Mouse (Mus musculus) embryonic facial prominence, embryonic 12.5 days (tissue): ENCODE results near the gene Gp5. TPM values are rescaled to one million over a fixed set of nuclear protein-coding genes. Genes with fewer than 3 reads are reported as not detected.

Experiments used
- ATAC-seq: fragments of 200-750 bp; cut with Nextera tagmentation; 2 replicates; pipeline ENCODE4 v1.8.0; 2017; ENCODE audit not compliant: insufficient number of reproducible peaks, insufficient read depth, low FRiP score, low TSS enrichment
- H3K27ac ChIP-seq: fragments of 300-500 bp; sonication (generic); 2 replicates; pipeline ENCODE4 v1.5.1; 2016; ENCODE audit warnings: mild to moderate bottlenecking
- H3K27me3 ChIP-seq: fragments of 300-500 bp; sonication (generic); 2 replicates; pipeline ENCODE4 v1.6.1; 2016; ENCODE audit warnings: mild to moderate bottlenecking, moderate library complexity
- H3K36me3 ChIP-seq: fragments of 300-500 bp; sonication (generic); 2 replicates; pipeline ENCODE4 v1.6.1; 2016; ENCODE audit warnings: mild to moderate bottlenecking
- H3K4me1 ChIP-seq: fragments of 300-500 bp; sonication (generic); 2 replicates; pipeline ENCODE4 v1.6.1; 2016
- H3K4me2 ChIP-seq: fragments of 300-500 bp; sonication (generic); replicated peaks from 2 replicates; pipeline ENCODE4 v1.6.1; 2016; ENCODE audit warnings: mild to moderate bottlenecking, moderate library complexity
- H3K4me3 ChIP-seq: fragments of 300-500 bp; sonication (generic); 2 replicates; pipeline ENCODE4 v1.5.1; 2016; ENCODE audit warnings: mild to moderate bottlenecking
- H3K9ac ChIP-seq: fragments of 300-500 bp; sonication (generic); 2 replicates; pipeline ENCODE4 v1.6.1; 2016; ENCODE audit warnings: mild to moderate bottlenecking, moderate library complexity
- H3K9me3 ChIP-seq: fragments of 300-500 bp; sonication (generic); 2 replicates; pipeline ENCODE4 v1.6.1; 2016; ENCODE audit warnings: mild to moderate bottlenecking, moderate library complexity
- WGBS: fragments of 180-500 bp; shearing (Covaris S2); methylation state at CpG from one replicate; pipeline ENCODE4 v1.1.7; 2016; 5-methylcytosine and 5-hydroxymethylcytosine counted together
- polyA plus RNA-seq: library from polyadenylated mRNA; unstranded; fragments of >200 nt; fragmentation: Nextera tagmentation; extraction: Ambion mirVana; gene quantifications from 2 replicates; pipeline ENCODE4 v1.2.1, GENCODE M21; 2016

Gene Gp5
- polyA plus RNA-seq, 1 experiment from 2014 or later = 1.7 TPM

DNA sequence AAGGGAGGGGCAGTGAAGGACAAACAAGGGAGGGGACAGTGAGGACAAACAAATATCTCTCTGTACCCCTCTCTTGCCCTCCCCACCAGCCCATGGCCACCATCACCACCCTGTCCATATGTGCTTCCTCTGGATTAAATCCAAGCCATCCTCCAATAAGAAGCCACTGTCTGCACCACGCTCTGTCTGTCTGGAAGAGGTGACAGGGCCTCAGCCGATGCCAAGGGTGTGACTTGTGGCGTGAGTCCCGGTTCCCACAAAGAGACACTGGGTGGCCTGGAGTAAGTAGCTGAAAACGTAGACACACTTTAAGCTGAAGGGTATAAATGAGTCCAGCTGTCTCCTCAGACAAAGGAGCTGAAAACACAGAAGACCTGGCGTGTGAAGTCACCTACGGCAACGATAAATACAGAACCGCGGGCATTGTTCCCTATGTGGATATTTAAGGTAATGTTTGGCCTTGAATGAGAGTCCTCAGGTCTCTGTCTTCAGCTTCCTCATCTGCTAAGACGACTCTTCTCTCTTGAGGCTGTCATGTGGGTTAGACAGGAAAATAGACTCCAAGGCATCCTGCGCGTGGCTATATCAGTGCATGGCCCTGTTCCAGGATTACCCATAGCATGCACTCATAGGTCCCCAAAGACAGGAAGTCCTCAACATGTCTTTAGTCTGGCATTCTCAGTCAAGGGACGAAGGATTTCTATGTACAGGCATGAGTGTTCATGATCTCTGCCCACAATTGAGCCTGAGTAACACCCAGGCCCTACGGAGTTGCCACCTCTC is 34.8 kb downstream of the Gp5 start:
- WGBS = 82% methylated on average over 15 of the region's 15 CpGs
- Histone ChIP-seq H3K4me1 (peaks cover 44% of the 10 kb centered on the region), H3K27ac (no peak overlapping the region), H3K9ac (no peak overlapping the region), H3K4me2 (no peak overlapping the region), H3K9me3 (no peaks in the 10 kb centered on the region), H3K4me3 (no peak overlapping the region), H3K36me3 (no peaks in the 10 kb centered on the region), H3K27me3 (no peaks in the 10 kb centered on the region)
- no peak for ATAC-seq

DNA sequence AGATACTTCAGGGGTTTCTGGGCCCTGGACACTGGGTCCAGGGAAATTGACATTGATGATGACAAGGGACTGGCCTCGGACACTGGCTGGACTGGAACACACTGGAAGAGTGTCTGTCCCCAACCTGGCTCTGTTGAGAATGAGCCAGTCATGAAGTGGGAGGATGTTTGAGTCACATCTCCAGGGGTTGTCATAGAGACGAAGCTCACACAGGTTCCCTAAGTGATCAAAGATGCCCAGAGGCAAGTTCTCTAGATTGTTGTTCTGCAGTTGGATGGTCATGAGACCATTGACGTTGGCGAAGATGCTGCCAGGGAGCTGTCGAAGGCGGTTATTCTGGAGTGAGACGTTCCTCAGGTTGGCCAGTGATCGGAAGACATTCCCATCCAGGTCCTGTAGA is 37.5 kb downstream of the Gp5 start:
- no peaks in the 10 kb centered on the region for H3K36me3 ChIP-seq
- no peak for ATAC-seq
- H3K4me1 ChIP-seq = peaks cover 39% of the 10 kb centered on the region
- no peaks in the 10 kb centered on the region for H3K9me3 ChIP-seq
- WGBS = 87% methylated on average over 8 of the region's 8 CpGs
- no peaks in the 10 kb centered on the region for H3K27me3 ChIP-seq
- H3K27ac ChIP-seq = no peak overlapping the region
- H3K4me2 ChIP-seq = no peak overlapping the region
- H3K4me3 ChIP-seq = no peak overlapping the region
- H3K9ac ChIP-seq = no peak overlapping the region

DNA sequence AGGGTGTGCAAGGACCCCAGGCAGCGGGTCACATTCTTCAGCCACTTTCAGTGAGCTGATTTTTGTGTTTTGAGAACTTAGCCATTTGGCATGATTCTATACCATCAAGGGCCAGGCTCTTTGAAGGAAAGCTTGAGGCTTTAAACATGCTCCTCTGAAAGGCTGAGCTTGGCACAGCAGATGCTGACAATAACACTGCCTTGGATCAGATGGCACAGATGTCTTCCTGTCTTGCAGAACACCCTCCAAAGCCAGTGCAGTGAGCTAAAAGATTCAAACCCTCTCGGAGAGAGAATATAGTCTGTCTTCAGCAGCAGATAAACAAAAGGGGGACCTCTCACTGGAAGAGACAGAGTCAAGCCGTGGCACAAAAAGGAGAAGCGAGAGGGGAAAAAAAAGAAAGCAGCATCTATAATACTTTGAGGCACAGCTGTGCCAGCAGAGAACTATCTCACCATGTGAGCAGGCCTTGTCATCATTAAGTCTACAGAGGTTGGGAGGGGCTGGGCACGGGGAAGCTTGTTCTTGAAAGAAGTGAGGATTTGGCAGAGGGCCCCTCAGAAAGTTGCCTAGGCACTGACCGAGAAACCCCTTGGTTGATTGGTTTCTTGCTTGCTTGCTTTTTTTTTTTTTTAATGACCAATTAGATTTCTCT is 38.5 kb downstream of the Gp5 start:
- Histone ChIP-seq H3K9ac (no peak overlapping the region), H3K27ac (peak overlapping the region; percentile 82), H3K4me3 (no peak overlapping the region), H3K27me3 (no peaks in the 10 kb centered on the region), H3K4me1 (peaks cover 32% of the 10 kb centered on the region), H3K9me3 (no peaks in the 10 kb centered on the region), H3K36me3 (no peaks in the 10 kb centered on the region), H3K4me2 (no peak overlapping the region)
- no peak for ATAC-seq
- WGBS = 57% methylated on average over 6 of the region's 6 CpGs

- Histone ChIP-seq H3K4me2 (no peak overlapping the region), H3K9ac (no peak overlapping the region), H3K9me3 (no peaks in the 10 kb centered on the region), H3K4me1 (peaks cover 32% of the 10 kb centered on the region), H3K27me3 (0 out of 2 replicates have a peak, but pooled peaks cover 4% of the 10 kb centered on the region), H3K4me3 (no peak overlapping the region), H3K27ac (peak overlapping the region; percentile 82), H3K36me3 (no peaks in the 10 kb centered on the region)
- 22% methylated on average over 8 of the region's 8 CpGs for WGBS
- 0 out of 2 replicates have a peak, but pooled peaks have one; percentile 64 for ATAC-seq
These were observed 39.3 kb downstream of the Gp5 start for GRCm38 (mm10) chr16:30271223-30271761.

DNA sequence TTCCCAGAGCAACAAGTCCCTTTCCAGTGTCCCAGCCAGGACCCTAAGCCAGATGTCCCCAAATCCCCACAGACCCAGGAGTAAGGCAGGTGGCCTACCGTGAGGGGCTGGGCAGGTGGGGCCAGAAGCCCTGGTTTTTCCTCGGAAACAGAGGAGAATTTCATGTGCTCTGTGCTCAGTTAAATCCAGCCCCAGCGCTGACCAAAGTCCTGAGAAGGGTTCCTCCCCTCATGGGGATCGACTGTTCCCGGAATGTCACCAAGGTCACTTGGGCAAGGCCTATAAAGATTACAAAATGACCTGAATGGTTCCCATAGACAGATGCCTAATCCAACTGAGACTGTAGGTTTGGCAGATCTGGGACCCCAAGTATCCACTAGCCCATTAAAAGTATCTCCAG is 43.2 kb downstream of the Gp5 start, which contains the start of gene Cpn2:
Gene Cpn2, minus strand, starts transcription at position 141 of the 400 bp plus-strand sequence.
- peaks cover 25% of the 10 kb centered on the region for H3K4me1 ChIP-seq
- ATAC-seq = no peak
- H3K9ac ChIP-seq = no peak within 1 kb of the TSS
- no peaks in the 10 kb centered on the region for H3K9me3 ChIP-seq
- 72% methylated on average over 5 of the region's 5 CpGs for WGBS
- H3K27me3 ChIP-seq = 0 out of 2 replicates have a peak, but pooled peaks cover 5% of the 10 kb centered on the region
- no peak within 1 kb of the TSS for H3K4me3 ChIP-seq
- no peaks in the 10 kb centered on the region for H3K36me3 ChIP-seq
- H3K4me2 ChIP-seq = no peak within 1 kb of the TSS
- no peak within 1 kb of the TSS for H3K27ac ChIP-seq

DNA sequence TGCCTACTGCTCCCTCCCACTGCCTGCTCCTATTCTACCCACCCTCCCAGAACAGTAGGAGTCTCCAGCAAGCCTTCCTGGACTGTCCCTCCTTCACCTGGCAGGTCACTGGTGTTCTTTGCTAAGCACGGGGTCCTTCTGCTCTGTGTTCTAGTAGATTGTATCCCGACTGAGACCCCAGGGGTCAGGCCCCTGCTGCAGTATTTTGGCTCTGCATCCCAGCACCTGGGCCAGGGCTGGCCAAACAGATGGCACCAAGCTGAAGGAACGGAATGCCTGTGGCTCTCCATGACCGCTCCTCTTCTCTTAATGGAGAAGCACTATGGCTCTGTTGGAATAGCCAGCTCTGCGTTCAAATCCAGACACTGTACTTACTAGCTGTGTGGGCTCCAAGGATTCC is 44.0 kb downstream of the Gp5 start:
- no peak overlapping the region for H3K27ac ChIP-seq
- H3K9ac ChIP-seq = no peak overlapping the region
- no peak overlapping the region for H3K4me3 ChIP-seq
- H3K27me3 ChIP-seq = 0 out of 2 replicates have a peak, but pooled peaks cover 5% of the 10 kb centered on the region
- WGBS = 78% methylated on average over 5 of the region's 5 CpGs
- no peaks in the 10 kb centered on the region for H3K9me3 ChIP-seq
- H3K4me2 ChIP-seq = no peak overlapping the region
- H3K36me3 ChIP-seq = no peaks in the 10 kb centered on the region
- no peak for ATAC-seq
- peaks cover 18% of the 10 kb centered on the region for H3K4me1 ChIP-seq

GRCm38 (mm10) chr16:30265611-30266010 is 45.0 kb downstream of the Gp5 start:
- H3K9ac ChIP-seq = no peak overlapping the region
- no peak overlapping the region for H3K4me3 ChIP-seq
- H3K4me1 ChIP-seq = peaks cover 9% of the 10 kb centered on the region
- 0 out of 2 replicates have a peak, but pooled peaks cover 5% of the 10 kb centered on the region for H3K27me3 ChIP-seq
- no peak overlapping the region for H3K4me2 ChIP-seq
- no peaks in the 10 kb centered on the region for H3K36me3 ChIP-seq
- no peak overlapping the region for H3K27ac ChIP-seq
- 59% methylated on average over 4 of the region's 4 CpGs for WGBS
- ATAC-seq = no peak
- H3K9me3 ChIP-seq = no peaks in the 10 kb centered on the region

GRCm38 (mm10) chr16:30263156-30263555 is 47.4 kb downstream of the Gp5 start:
- Histone ChIP-seq H3K9ac (no peak overlapping the region), H3K4me1 (0 out of 2 replicates have a peak, but pooled peaks cover 4% of the 10 kb centered on the region), H3K27me3 (0 out of 2 replicates have a peak, but pooled peaks cover 5% of the 10 kb centered on the region), H3K4me3 (no peak overlapping the region), H3K27ac (no peak overlapping the region), H3K4me2 (no peak overlapping the region), H3K9me3 (no peaks in the 10 kb centered on the region), H3K36me3 (no peaks in the 10 kb centered on the region)
- no peak for ATAC-seq
- 63% methylated on average over 4 of the region's 4 CpGs for WGBS

DNA sequence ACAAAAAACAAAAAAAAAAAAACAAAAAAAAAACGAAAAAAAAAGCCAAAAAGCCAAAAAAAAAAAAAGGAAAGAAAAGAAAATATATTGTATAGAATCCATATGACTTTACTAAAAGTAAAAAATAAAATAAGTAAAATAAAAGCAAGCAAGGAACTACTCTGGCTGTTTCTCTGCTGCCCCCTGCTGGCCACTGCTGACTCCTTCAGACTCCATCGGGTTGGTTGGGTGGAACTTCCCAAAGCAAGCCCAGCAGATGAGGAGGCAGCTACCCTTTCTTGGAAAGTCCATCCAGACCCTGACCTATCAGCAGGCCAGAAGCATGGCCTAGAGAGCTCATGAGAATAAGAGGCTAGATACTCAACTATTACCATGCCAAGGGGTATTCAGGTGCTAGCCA is 47.9 kb downstream of the Gp5 start:
- ATAC-seq = no peak
- H3K36me3 ChIP-seq = no peaks in the 10 kb centered on the region
- 0 out of 2 replicates have a peak, but pooled peaks cover 5% of the 10 kb centered on the region for H3K27me3 ChIP-seq
- H3K27ac ChIP-seq = no peak overlapping the region
- 0% methylated on average over 2 of the region's 2 CpGs for WGBS
- H3K4me2 ChIP-seq = no peak overlapping the region
- H3K9ac ChIP-seq = no peak overlapping the region
- H3K4me1 ChIP-seq = 0 out of 2 replicates have a peak, but pooled peaks cover 4% of the 10 kb centered on the region
- H3K9me3 ChIP-seq = no peaks in the 10 kb centered on the region
- H3K4me3 ChIP-seq = no peak overlapping the region

DNA sequence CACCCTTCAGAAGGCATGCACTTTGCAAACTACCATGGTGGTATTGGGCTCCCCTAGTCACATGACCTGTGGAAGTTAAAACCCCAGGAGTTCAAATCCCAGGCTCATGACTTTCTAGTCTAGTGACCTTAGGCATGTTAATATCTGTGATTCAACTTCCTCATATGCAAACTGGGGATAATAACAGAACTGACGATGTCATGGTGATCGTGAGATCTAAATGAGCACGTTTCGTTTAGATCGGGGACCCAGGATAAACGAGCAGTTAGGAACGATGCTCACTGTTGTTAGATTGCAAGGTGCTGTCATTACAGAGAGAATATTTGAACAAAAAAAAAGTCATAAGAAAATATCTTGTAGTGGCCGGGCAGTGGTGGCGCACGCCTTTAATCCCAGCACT is 48.4 kb downstream of the Gp5 start:
- 0 out of 2 replicates have a peak, but pooled peaks cover 5% of the 10 kb centered on the region for H3K27me3 ChIP-seq
- H3K4me1 ChIP-seq = 0 out of 2 replicates have a peak, but pooled peaks cover 4% of the 10 kb centered on the region
- WGBS = 88% methylated on average over 10 of the region's 10 CpGs
- no peaks in the 10 kb centered on the region for H3K9me3 ChIP-seq
- no peak overlapping the region for H3K9ac ChIP-seq
- no peak overlapping the region for H3K4me3 ChIP-seq
- H3K27ac ChIP-seq = no peak overlapping the region
- ATAC-seq = no peak
- no peaks in the 10 kb centered on the region for H3K36me3 ChIP-seq
- H3K4me2 ChIP-seq = no peak overlapping the region

GRCm38 (mm10) chr16:30261341-30261740 is 49.2 kb downstream of the Gp5 start:
- WGBS = 90% methylated on average over 9 of the region's 9 CpGs

More at GRCm38 (mm10) chr16:30261341-30261740, 49.2 kb downstream of the Gp5 start:
- H3K4me1 ChIP-seq = 0 out of 2 replicates have a peak, but pooled peaks cover 4% of the 10 kb centered on the region
- H3K4me2 ChIP-seq = no peak overlapping the region
- 0 out of 2 replicates have a peak, but pooled peaks cover 1% of the 10 kb centered on the region for H3K27me3 ChIP-seq
- no peak for ATAC-seq
- H3K9me3 ChIP-seq = no peaks in the 10 kb centered on the region
- no peak overlapping the region for H3K9ac ChIP-seq
- no peak overlapping the region for H3K4me3 ChIP-seq
- no peak overlapping the region for H3K27ac ChIP-seq
- no peaks in the 10 kb centered on the region for H3K36me3 ChIP-seq
